ENCODE assay signal across 16 mouse cellular contexts in the genomic region with DNA sequence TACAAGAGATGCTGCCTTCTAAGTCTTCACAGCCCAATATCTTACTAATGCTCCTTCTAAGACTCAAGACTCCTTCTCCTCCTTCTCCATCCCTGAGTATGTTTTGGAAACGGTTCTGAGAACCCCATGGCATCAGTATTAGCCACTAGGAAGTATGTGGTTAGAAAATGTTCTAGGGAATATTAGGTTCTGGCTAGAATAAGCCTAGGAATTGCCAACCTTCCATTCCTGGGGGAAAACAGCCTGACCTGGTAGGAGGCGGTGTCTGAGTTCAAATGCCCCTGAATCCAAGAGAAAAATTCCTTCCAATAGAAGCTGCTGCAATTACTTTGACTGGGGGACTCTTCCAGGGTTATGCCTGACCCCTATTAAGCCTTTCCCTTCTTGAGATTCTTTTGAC. TPM values are rescaled to one million over a fixed set of nuclear protein-coding genes. Genes with fewer than 3 reads are reported as not detected.
DNase-seq lines count a peak whose midpoint lies in the region; ATAC-seq and TF ChIP-seq lines count a peak whose summit lies in the region.
"Had no signal": no experiment of that assay in that cellular context is flagged by ENCODE, and none has a peak within 500 bp of the region (broad histone marks: within the 10 kb centered on the region; RNA-seq: fewer than 3 reads in every experiment).

No protein-coding gene starts in this region.

- H3K27ac ChIP-seq in heart, adult 2 months = peak overlapping the region; percentile 4
- peak overlapping the region; percentile 85 for H3K27ac ChIP-seq in lung, embryonic 16.5 days (ENCODE audit: low read length)
- peak overlapping the region; percentile 64 for H3K27ac ChIP-seq in heart, embryonic 15.5 days
- H3K27ac ChIP-seq in stomach, postnatal 0 days (replicated peaks) = peak overlapping the region; percentile 58
- H3K27ac ChIP-seq: forebrain, embryonic 15.5 days; hindbrain, embryonic 10.5 days; limb, embryonic 13.5 days; liver, embryonic 15.5 days; midbrain, embryonic 13.5 days; neural tube, embryonic 15.5 days had no signal

- TF ChIP-seq EP300 in heart, adult 2 months (IDR thresholded peaks at IDR 0.05; ENCODE audit: insufficient read depth, low read depth, low read length) = no peak
- peak; percentile 23 for TF ChIP-seq EP300 in stomach, postnatal 0 days (optimal IDR thresholded peaks at IDR 0.05)

- WGBS in heart, adult 2 months = 72% methylated on average over 2 of the region's 2 CpGs
- WGBS in lung, embryonic 16.5 days = 60% methylated on average over 2 of the region's 2 CpGs
- WGBS in heart, embryonic 15.5 days = 76% methylated on average over 2 of the region's 2 CpGs
- 64% methylated on average over 2 of the region's 2 CpGs for WGBS in stomach, postnatal 0 days

- no peak for ATAC-seq in lung, embryonic 16.5 days (ENCODE audit: low read depth)
- no peak for ATAC-seq in heart, embryonic 15.5 days (replicated peaks; ENCODE audit: insufficient number of reproducible peaks, insufficient read depth, low FRiP score, low read depth)
- no peak for ATAC-seq in stomach, postnatal 0 days (ENCODE audit: low FRiP score, low TSS enrichment)
- ATAC-seq: activated CD4-positive, CD25-positive, alpha-beta regulatory T cell, adult 4 months; forebrain, embryonic 15.5 days; midbrain, embryonic 13.5 days had no signal

- TF ChIP-seq POLR2A in heart, adult 2 months (IDR thresholded peaks at IDR 0.05; ENCODE audit: insufficient read depth, low read depth, low read length) = no peak

- no peaks in the 10 kb centered on the region for H3K79me2 ChIP-seq in heart, adult 2 months (replicated peaks; ENCODE audit: control insufficient read depth, insufficient read depth, low read length)

- no peaks in the 10 kb centered on the region for H3K36me3 ChIP-seq in heart, adult 2 months (ENCODE audit: control insufficient read depth, insufficient read depth, low read length)
- no peaks in the 10 kb centered on the region for H3K36me3 ChIP-seq in lung, embryonic 16.5 days (ENCODE audit: control insufficient read depth, insufficient read depth, low read length)
- H3K36me3 ChIP-seq in heart, embryonic 15.5 days = no peaks in the 10 kb centered on the region
- H3K36me3 ChIP-seq in stomach, postnatal 0 days (ENCODE audit: control insufficient read depth, insufficient read depth, low read length) = no peaks in the 10 kb centered on the region
- H3K36me3 ChIP-seq: forebrain, embryonic 15.5 days; hindbrain, embryonic 10.5 days; limb, embryonic 13.5 days; liver, embryonic 15.5 days; midbrain, embryonic 13.5 days; neural tube, embryonic 15.5 days had no signal

- H3K4me3 ChIP-seq in heart, adult 2 months = no peak overlapping the region
- H3K4me3 ChIP-seq in lung, embryonic 16.5 days (ENCODE audit: low read length) = no peak overlapping the region
- no peak overlapping the region for H3K4me3 ChIP-seq in heart, embryonic 15.5 days
- H3K4me3 ChIP-seq in stomach, postnatal 0 days (ENCODE audit: low read depth, low read length) = no peak overlapping the region
- H3K4me3 ChIP-seq: forebrain, embryonic 15.5 days; hindbrain, embryonic 10.5 days; limb, embryonic 13.5 days; liver, embryonic 15.5 days; midbrain, embryonic 13.5 days; neural tube, embryonic 15.5 days had no signal

- DNase-seq in heart, adult 2 months = no peak
- no peak for DNase-seq in heart, postnatal 14 days
- DNase-seq in lung, postnatal 25 days (ENCODE audit: low spot score) = no peak
- DNase-seq in stomach, postnatal 0 days (ENCODE audit: low spot score) = no peak
- DNase-seq in thymus, postnatal 36 days = no peak
- DNase-seq: right cerebral cortex, postnatal 25 days had no signal

- no peaks in the 10 kb centered on the region for H3K27me3 ChIP-seq in heart, adult 2 months (ENCODE audit: control insufficient read depth, insufficient read depth, low read length)
- no peaks in the 10 kb centered on the region for H3K27me3 ChIP-seq in lung, embryonic 16.5 days (ENCODE audit: control insufficient read depth, insufficient read depth, low read depth, low read length)
- H3K27me3 ChIP-seq in heart, embryonic 15.5 days = no peaks in the 10 kb centered on the region
- no peaks in the 10 kb centered on the region for H3K27me3 ChIP-seq in stomach, postnatal 0 days (ENCODE audit: control insufficient read depth, insufficient read depth, low read length)
- H3K27me3 ChIP-seq: forebrain, embryonic 15.5 days; limb, embryonic 13.5 days; midbrain, embryonic 13.5 days; neural tube, embryonic 15.5 days; Patski had no signal

- intact Hi-C loops in heart, adult 2 months (cut with DNase I) = no loop called here
- intact Hi-C loops in heart, postnatal 14 days (cut with DNase I) = no loop called here

- no peak for TF ChIP-seq CTCF in heart, adult 2 months (IDR thresholded peaks at IDR 0.05)
- TF ChIP-seq CTCF in stomach, postnatal 0 days (IDR thresholded peaks at IDR 0.05; ENCODE audit: low read depth) = no peak

- H3K4me1 ChIP-seq in heart, adult 2 months (ENCODE audit: control insufficient read depth, insufficient read depth, low read length) = peaks cover 10% of the 10 kb centered on the region
- peaks cover 14% of the 10 kb centered on the region for H3K4me1 ChIP-seq in lung, embryonic 16.5 days (replicated peaks; ENCODE audit: control insufficient read depth, insufficient read depth, low read length)
- H3K4me1 ChIP-seq in heart, embryonic 15.5 days (replicated peaks) = peaks cover 20% of the 10 kb centered on the region
- no peaks in the 10 kb centered on the region for H3K4me1 ChIP-seq in stomach, postnatal 0 days (replicated peaks; ENCODE audit: control insufficient read depth, insufficient read depth)

- H3K9ac ChIP-seq in heart, adult 2 months (ENCODE audit: low read depth, low read length) = no peak overlapping the region
- H3K9ac ChIP-seq in lung, embryonic 16.5 days (ENCODE audit: low read length) = no peak overlapping the region
- H3K9ac ChIP-seq in heart, embryonic 15.5 days = no peak overlapping the region
- no peak overlapping the region for H3K9ac ChIP-seq in stomach, postnatal 0 days (ENCODE audit: low read length)
- H3K9ac ChIP-seq: forebrain, embryonic 15.5 days; limb, embryonic 13.5 days; liver, embryonic 15.5 days; midbrain, embryonic 13.5 days; neural tube, embryonic 15.5 days had no signal

- no peak overlapping the region for H3K4me2 ChIP-seq in lung, embryonic 16.5 days (ENCODE audit: low read depth, low read length)
- no peak overlapping the region for H3K4me2 ChIP-seq in heart, embryonic 15.5 days
- H3K4me2 ChIP-seq in stomach, postnatal 0 days (replicated peaks; ENCODE audit: low read depth) = no peak overlapping the region
- H3K4me2 ChIP-seq: forebrain, embryonic 15.5 days; limb, embryonic 13.5 days; liver, embryonic 15.5 days; midbrain, embryonic 13.5 days; neural tube, embryonic 15.5 days had no signal

- no peaks in the 10 kb centered on the region for H3K9me3 ChIP-seq in lung, embryonic 16.5 days (ENCODE audit: control insufficient read depth, low read length)
- no peaks in the 10 kb centered on the region for H3K9me3 ChIP-seq in heart, embryonic 15.5 days (replicated peaks)
- H3K9me3 ChIP-seq in stomach, postnatal 0 days (ENCODE audit: control insufficient read depth, low read length) = no peaks in the 10 kb centered on the region
- H3K9me3 ChIP-seq: forebrain, embryonic 15.5 days; hindbrain, embryonic 10.5 days; limb, embryonic 13.5 days; liver, embryonic 15.5 days; midbrain, embryonic 13.5 days; neural tube, embryonic 15.5 days had no signal

RNA-seq across cellular contexts. Expression of gene Itga8, which starts 24.1 kb away (rescaled TPM):
- total RNA-seq in heart, adult 2 months (2021) = 1 to 10 TPM; 6.3 to 7.4 TPM
- 5.3 and 6.9 TPM in 2 replicates for polyA plus RNA-seq in heart, adult 2 months (2012; rRNA removed)
- total RNA-seq in heart, postnatal 14 days (2021) = 1 to 10 TPM; 6.9 to 9.7 TPM
- polyA plus RNA-seq in lung, embryonic 16.5 days (2015; fragmentation: Nextera tagmentation; extraction: Ambion mirVana) = 33.4 and 36.7 TPM in 2 replicates
- polyA plus RNA-seq in heart, embryonic 15.5 days (2015; fragmentation: Nextera tagmentation; extraction: Ambion mirVana) = 11.4 and 15.5 TPM in 2 replicates
- polyA plus RNA-seq in stomach, postnatal 0 days (2015; fragmentation: Nextera tagmentation; extraction: Ambion mirVana) = 7.5 and 7.7 TPM in 2 replicates
- polyA plus RNA-seq: activated CD4-positive, CD25-positive, alpha-beta regulatory T cell, adult 4 months; Patski had no signal

Comparison
In these comparisons a context has a peak if more than half of its experiments do, and no peak if none do; other contexts are left out.
1. H3K27ac ChIP-seq: peak in every context shown above with its lines; median percentile 85 in lung, embryonic 16.5 days; 64 in heart, embryonic 15.5 days; 58 in stomach, postnatal 0 days; 4 in heart, adult 2 months.